Mouse (Mus musculus): Measurements from ENCODE around the gene Mas1. TPM values are rescaled to one million over a fixed set of nuclear protein-coding genes. Genes with fewer than 3 reads are reported as not detected.

Mas1 gene
- polyA plus RNA-seq, 1 experiment, result not detected

DNA sequence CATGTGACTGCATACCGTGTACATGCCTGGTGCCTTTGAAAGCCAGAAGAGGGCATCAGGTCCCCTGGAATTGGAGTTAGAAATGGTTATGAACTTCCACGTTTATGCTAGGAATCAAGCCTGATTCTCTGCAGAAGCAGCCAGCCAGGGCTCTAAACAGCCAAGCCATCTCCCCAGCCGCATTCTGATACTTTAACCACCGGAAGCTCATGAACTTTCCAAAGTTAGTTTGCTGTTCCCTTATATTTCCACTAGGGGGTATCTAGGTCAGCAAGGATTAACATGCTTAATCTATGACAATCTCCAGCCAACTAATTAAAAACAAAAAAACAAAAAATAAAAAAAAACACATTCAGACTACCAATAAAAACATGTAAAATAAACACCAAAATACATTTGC is 9.9 kb downstream of the Mas1 start:
- no peak overlapping the region for H3K27ac ChIP-seq (ENCODE audit: insufficient read depth, low read depth, low read length)
- WGBS, result 36% methylated on average over 4 of the region's 4 CpGs
- no peak overlapping the region for H3K4me3 ChIP-seq (ENCODE audit: insufficient read depth, low read depth, low read length)
- TF ChIP-seq POLR2A (IDR thresholded peaks at IDR 0.05; ENCODE audit: insufficient read depth, low read depth, low read length), result no peak
- no peak for TF ChIP-seq CTCF (IDR thresholded peaks at IDR 0.05; ENCODE audit: insufficient read depth, low read depth, low read length)
- peaks cover 18% of the 10 kb centered on the region for H3K4me1 ChIP-seq (ENCODE audit: control insufficient read depth, insufficient read depth, low read length)

DNA sequence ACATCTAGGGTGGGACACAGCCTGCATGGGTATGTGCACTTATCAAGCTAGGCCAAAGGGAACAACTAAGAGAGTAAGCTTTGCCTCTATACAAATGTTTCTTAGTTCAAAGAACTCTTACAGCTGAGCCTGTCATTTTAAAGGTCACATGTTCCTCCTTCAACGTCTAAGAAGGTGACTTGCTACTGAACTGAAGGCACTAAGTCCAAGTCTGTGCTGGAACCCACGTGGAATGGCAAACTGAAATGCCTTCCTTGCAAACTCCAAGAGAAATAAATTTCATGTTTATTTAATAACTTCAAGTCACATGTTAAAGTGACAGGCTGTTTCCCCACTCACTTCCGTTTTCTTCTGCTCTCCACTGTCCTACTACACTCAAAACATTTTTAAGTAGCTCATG is 10.5 kb downstream of the Mas1 start:
- H3K4me1 ChIP-seq (ENCODE audit: control insufficient read depth, insufficient read depth, low read length), result peaks cover 22% of the 10 kb centered on the region
- no peak overlapping the region for H3K4me3 ChIP-seq (ENCODE audit: insufficient read depth, low read depth, low read length)
- WGBS, result 57% methylated on average over 3 of the region's 3 CpGs
- no peak overlapping the region for H3K27ac ChIP-seq (ENCODE audit: insufficient read depth, low read depth, low read length)
- TF ChIP-seq POLR2A (IDR thresholded peaks at IDR 0.05; ENCODE audit: insufficient read depth, low read depth, low read length) (no peak), CTCF (IDR thresholded peaks at IDR 0.05; ENCODE audit: insufficient read depth, low read depth, low read length) (no peak)

DNA sequence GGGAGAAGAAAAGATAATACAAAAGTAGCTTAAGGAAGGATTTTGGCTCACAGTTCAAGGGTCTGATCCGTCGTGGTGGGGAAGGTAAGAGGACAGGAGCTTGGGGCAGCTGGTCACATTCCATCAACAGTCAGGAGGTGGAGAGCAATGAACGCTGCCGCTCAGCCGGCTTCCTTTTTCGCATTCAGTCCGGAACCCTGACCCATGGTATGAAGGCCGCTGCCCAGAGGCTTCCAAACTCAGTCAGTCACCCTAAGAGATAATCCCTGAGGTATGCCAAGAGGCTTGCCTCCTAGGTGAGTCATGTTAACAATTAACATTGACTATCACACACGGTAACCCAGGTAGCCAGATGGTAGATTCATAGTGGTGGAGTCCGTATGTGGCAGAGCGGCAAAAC is 13.6 kb downstream of the Mas1 start:
- 93% methylated on average over 11 of the region's 11 CpGs for WGBS
- TF ChIP-seq POLR2A (IDR thresholded peaks at IDR 0.05; ENCODE audit: insufficient read depth, low read depth, low read length) (no peak), CTCF (IDR thresholded peaks at IDR 0.05; ENCODE audit: insufficient read depth, low read depth, low read length) (no peak)
- Histone ChIP-seq H3K27ac (ENCODE audit: insufficient read depth, low read depth, low read length) (peak overlapping the region; percentile 16; the same call in 1 of the 2 replicates), H3K4me3 (ENCODE audit: insufficient read depth, low read depth, low read length) (no peak overlapping the region), H3K4me1 (ENCODE audit: control insufficient read depth, insufficient read depth, low read length) (peaks cover 22% of the 10 kb centered on the region)

DNA sequence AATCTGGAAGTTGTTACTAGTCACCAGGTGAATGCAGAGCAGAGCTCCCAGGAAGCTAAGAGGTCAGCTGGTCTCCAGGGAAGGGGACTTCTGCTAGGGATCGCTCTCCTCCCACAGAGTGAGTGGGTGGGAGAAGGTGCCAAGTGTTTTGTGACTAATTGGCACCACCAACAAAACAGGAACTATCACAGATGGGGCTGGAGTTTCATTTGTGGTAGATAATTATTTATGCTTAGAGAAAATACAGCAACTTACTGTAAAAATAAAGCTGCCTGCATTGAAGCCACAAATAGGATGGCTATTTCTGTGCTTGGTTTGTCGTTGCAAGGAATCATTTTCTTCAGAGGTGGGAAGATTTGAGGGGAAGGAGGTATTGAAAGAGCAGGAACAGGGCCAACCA is 14.1 kb downstream of the Mas1 start:
- H3K4me1 ChIP-seq (ENCODE audit: control insufficient read depth, insufficient read depth, low read length), result peaks cover 25% of the 10 kb centered on the region
- whole genome bisulfite sequencing, result 23% methylated on average over 2 of the region's 2 CpGs
- H3K27ac ChIP-seq (ENCODE audit: insufficient read depth, low read depth, low read length), result no peak overlapping the region; the same call in 1 of the 2 replicates
- TF ChIP-seq CTCF (IDR thresholded peaks at IDR 0.05; ENCODE audit: insufficient read depth, low read depth, low read length) (no peak), POLR2A (IDR thresholded peaks at IDR 0.05; ENCODE audit: insufficient read depth, low read depth, low read length) (no peak)
- no peak overlapping the region for H3K4me3 ChIP-seq (ENCODE audit: insufficient read depth, low read depth, low read length)

DNA sequence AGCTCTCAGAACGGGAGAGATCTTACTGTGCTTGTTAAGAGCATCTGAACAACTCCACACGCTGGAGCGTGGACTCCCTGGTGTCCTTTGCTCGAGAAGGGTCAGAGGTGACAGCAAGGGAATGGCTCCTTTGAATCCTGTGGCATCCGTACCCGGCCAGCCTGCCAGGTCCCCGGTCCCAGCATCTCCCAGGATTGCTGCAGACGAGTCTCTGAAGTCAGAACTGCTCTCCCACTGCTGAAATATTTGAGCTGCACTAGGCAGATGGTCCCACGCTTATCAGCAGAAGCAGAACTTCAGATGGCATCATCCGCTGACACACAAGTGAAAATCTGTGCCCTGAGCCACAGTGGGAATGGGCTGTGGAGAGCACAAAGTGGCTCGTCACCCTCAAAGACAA is 16.3 kb downstream of the Mas1 start:
- no peak for TF ChIP-seq CTCF (IDR thresholded peaks at IDR 0.05; ENCODE audit: insufficient read depth, low read depth, low read length)
- TF ChIP-seq POLR2A (IDR thresholded peaks at IDR 0.05; ENCODE audit: insufficient read depth, low read depth, low read length), result no peak
- no peak overlapping the region for H3K4me3 ChIP-seq (ENCODE audit: insufficient read depth, low read depth, low read length)
- no peak overlapping the region for H3K27ac ChIP-seq (ENCODE audit: insufficient read depth, low read depth, low read length)
- 81% methylated on average over 11 of the region's 11 CpGs for WGBS
- peaks cover 25% of the 10 kb centered on the region for H3K4me1 ChIP-seq (ENCODE audit: control insufficient read depth, insufficient read depth, low read length)

- peak overlapping the region; percentile 60 for H3K27ac ChIP-seq (ENCODE audit: insufficient read depth, low read depth, low read length)
- 34% methylated on average over 8 of the region's 8 CpGs for WGBS
- H3K4me1 ChIP-seq (ENCODE audit: control insufficient read depth, insufficient read depth, low read length), result peaks cover 31% of the 10 kb centered on the region
- no peak overlapping the region for H3K4me3 ChIP-seq (ENCODE audit: insufficient read depth, low read depth, low read length)
- TF ChIP-seq CTCF (IDR thresholded peaks at IDR 0.05; ENCODE audit: insufficient read depth, low read depth, low read length) (no peak), POLR2A (IDR thresholded peaks at IDR 0.05; ENCODE audit: insufficient read depth, low read depth, low read length) (no peak)
Observed at GRCm38 (mm10) chr17:12849778-12850382, 18.1 kb downstream of the Mas1 start.

DNA sequence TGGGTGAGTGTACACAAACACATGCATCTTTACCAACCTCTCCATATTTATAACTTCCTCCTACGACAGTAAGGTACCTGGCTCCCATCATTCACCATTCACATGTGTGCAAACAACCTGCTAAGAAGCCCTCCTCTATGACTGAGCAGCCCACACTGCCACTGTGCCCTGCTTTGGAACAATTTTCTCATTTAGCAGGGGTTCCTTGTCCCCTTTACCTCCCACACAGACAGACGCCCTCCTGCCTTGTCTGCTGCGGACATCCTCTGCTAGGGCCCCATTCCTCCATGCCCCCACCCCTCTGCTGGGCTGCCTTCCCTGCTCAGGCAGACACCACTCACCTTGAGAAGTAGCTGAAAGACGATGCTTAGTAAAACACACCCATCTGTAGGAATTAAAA is 20.2 kb downstream of the Mas1 start:
- WGBS, result 73% methylated on average over 4 of the region's 4 CpGs
- H3K27ac ChIP-seq (ENCODE audit: insufficient read depth, low read depth, low read length), result no peak overlapping the region
- H3K4me1 ChIP-seq (ENCODE audit: control insufficient read depth, insufficient read depth, low read length), result peaks cover 14% of the 10 kb centered on the region
- no peak overlapping the region for H3K4me3 ChIP-seq (ENCODE audit: insufficient read depth, low read depth, low read length)
- no peak for TF ChIP-seq CTCF (IDR thresholded peaks at IDR 0.05; ENCODE audit: insufficient read depth, low read depth, low read length)
- no peak for TF ChIP-seq POLR2A (IDR thresholded peaks at IDR 0.05; ENCODE audit: insufficient read depth, low read depth, low read length)

DNA sequence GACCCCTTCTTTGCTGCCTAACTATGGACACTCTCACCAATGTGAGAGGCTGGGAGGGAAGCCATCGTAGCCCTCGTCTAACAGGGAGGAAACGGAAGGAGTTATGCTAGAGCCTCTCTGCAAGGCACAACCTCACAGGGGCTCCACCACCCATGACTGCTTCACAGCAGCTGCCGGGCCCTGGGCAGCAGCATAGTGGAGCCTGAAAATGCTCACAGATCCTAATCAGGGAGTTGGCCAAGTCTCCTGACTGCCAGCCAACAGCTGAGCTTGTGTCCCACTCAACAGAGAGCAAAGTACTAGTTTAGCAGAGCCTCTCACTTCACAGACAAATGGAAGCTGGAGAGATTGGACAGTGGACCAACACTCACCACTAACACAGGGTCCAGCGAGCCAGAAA is 21.5 kb downstream of the Mas1 start:
- H3K4me3 ChIP-seq (ENCODE audit: insufficient read depth, low read depth, low read length), result no peak overlapping the region
- WGBS, result 56% methylated on average over 5 of the region's 5 CpGs
- peaks cover 13% of the 10 kb centered on the region for H3K4me1 ChIP-seq (ENCODE audit: control insufficient read depth, insufficient read depth, low read length)
- TF ChIP-seq CTCF (IDR thresholded peaks at IDR 0.05; ENCODE audit: insufficient read depth, low read depth, low read length) (no peak), POLR2A (IDR thresholded peaks at IDR 0.05; ENCODE audit: insufficient read depth, low read depth, low read length) (no peak)
- no peak overlapping the region for H3K27ac ChIP-seq (ENCODE audit: insufficient read depth, low read depth, low read length)

- no peak for TF ChIP-seq POLR2A (IDR thresholded peaks at IDR 0.05; ENCODE audit: insufficient read depth, low read depth, low read length)
- 53% methylated on average over 5 of the region's 5 CpGs for WGBS
- Histone ChIP-seq H3K27ac (ENCODE audit: insufficient read depth, low read depth, low read length) (no peak overlapping the region), H3K4me1 (ENCODE audit: control insufficient read depth, insufficient read depth, low read length) (peaks cover 13% of the 10 kb centered on the region), H3K4me3 (ENCODE audit: insufficient read depth, low read depth, low read length) (no peak overlapping the region)
Observed at GRCm38 (mm10) chr17:12845862-12846261, 22.1 kb downstream of the Mas1 start.

DNA sequence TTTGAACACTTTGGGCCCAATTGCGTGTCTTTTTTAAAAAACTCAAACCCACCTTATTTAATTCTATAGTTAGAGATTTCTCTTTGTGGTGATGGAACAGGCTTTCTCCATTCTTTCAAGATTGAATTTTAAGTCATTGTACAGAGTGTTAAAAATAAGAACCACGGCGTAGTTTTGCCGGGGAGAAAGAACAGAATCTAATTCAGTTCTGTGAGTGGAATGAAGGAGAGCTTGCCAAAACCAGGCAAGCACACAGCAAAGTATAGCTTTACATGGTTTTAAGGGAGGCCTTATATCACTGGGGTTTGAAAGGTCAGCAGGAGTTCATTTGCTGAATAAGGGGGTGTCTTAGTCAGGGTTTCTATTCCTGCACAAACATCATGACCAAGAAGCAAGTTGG is 23.4 kb downstream of the Mas1 start:
- H3K27ac ChIP-seq (ENCODE audit: insufficient read depth, low read depth, low read length), result no peak overlapping the region
- no peak overlapping the region for H3K4me3 ChIP-seq (ENCODE audit: insufficient read depth, low read depth, low read length)
- peaks cover 13% of the 10 kb centered on the region for H3K4me1 ChIP-seq (ENCODE audit: control insufficient read depth, insufficient read depth, low read length)
- 60% methylated on average over 4 of the region's 4 CpGs for WGBS
- TF ChIP-seq POLR2A (IDR thresholded peaks at IDR 0.05; ENCODE audit: insufficient read depth, low read depth, low read length) (no peak), CTCF (IDR thresholded peaks at IDR 0.05; ENCODE audit: insufficient read depth, low read depth, low read length) (no peak)
